Mouse (Mus musculus): ENCODE measurements around the gene Ptprc. TPM values are rescaled to one million over a fixed set of nuclear protein-coding genes. Genes with fewer than 3 reads are reported as not detected.

The Ptprc gene
- polyA plus RNA-seq, 1 experiment: 38.1 TPM

DNA sequence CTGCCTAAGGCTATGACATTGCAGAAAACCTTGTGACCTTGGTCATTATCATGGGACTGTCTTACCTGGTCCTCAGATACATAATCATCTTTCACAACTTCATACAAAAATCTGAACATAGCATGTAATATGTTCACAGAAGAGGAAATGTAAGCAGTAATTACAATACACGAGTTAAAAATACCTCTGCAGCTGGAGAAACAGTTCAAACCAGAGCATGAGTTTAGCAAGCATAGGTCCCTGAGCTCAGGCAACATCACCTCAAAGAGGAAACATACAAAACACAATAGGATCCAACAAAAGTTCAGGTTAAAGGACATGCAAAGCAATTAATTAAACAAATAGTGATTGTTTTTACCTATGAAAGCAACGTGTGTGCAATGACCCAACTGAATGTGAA is 17.8 kb downstream of the Ptprc start:
- TF ChIP-seq CTCF (IDR thresholded peaks at IDR 0.05; ENCODE audit: insufficient read depth, low read length): no peak
- TF ChIP-seq POLR2A (IDR thresholded peaks at IDR 0.05; ENCODE audit: borderline replicate concordance, extremely low read depth, low read depth, low read length): no peak
- 52% methylated on average over 2 of the region's 2 CpGs for WGBS
- H3K4me3 ChIP-seq (replicated peaks; ENCODE audit: extremely low read depth, low read depth, low read length): no peak overlapping the region
- peaks cover 4% of the 10 kb centered on the region for H3K4me1 ChIP-seq (ENCODE audit: control insufficient read depth, insufficient read depth, low read length)
- DNase-seq: no peak

DNA sequence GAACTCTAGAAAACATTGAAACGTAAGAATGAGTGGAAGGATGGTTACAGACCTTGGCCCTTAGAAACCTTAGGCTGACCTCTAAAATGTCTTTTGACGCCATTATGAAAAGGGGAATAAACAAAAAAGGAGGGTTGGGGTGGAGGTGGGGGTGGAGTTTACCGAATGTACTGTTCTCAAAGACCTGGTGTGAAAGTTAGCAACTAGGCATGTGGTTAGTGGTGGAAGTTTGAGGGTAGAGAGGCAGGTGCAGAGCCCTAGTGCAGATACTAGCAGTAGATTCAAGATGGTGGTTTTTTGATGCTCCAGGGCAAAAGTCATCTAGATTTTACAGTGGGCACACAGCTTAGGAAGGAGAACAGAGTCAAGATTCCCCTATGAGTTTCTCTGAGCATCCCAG is 18.5 kb downstream of the Ptprc start:
- no peak overlapping the region for H3K4me3 ChIP-seq (replicated peaks; ENCODE audit: extremely low read depth, low read depth, low read length)
- WGBS: 73% methylated on average over 3 of the region's 3 CpGs
- no peak for TF ChIP-seq POLR2A (IDR thresholded peaks at IDR 0.05; ENCODE audit: borderline replicate concordance, extremely low read depth, low read depth, low read length)
- TF ChIP-seq CTCF (IDR thresholded peaks at IDR 0.05; ENCODE audit: insufficient read depth, low read length): no peak
- no peak for DNase-seq
- peaks cover 4% of the 10 kb centered on the region for H3K4me1 ChIP-seq (ENCODE audit: control insufficient read depth, insufficient read depth, low read length)

DNA sequence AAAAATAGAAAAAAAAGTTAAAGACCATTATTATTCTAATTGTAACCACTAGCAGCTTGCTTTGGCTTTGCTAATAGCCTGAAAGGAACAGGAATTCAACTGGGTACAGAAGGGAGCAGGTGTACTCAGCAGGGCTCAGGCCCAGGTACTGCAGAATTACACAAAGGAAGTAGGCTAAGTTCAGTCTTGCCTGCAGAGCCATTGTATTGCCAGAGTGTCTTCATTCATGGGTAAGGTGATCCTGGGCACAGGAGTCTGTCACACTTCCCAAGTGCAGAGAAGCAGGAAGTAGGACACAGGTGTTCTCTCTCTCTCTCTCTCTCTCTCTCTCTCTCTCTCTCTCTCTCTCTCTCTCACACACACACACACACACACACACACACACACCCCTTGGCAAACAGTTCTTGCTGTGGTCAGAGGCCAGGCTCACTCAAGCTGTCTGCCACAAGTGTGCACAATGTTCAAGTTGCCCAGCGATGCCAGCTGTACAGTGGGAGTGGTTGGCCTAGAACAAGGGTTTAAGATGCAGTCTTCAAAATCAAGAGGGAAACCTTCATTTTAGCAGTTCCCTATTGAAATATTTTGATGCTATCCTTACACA is 21.2 kb downstream of the Ptprc start:
- 32% methylated on average over 1 of the region's 1 CpGs for WGBS
- no peak for DNase-seq
- TF ChIP-seq CTCF (IDR thresholded peaks at IDR 0.05; ENCODE audit: insufficient read depth, low read length) (no peak), POLR2A (IDR thresholded peaks at IDR 0.05; ENCODE audit: borderline replicate concordance, extremely low read depth, low read depth, low read length) (no peak)
- no peak overlapping the region for H3K4me3 ChIP-seq (replicated peaks; ENCODE audit: extremely low read depth, low read depth, low read length)
- H3K4me1 ChIP-seq (ENCODE audit: control insufficient read depth, insufficient read depth, low read length): peaks cover 4% of the 10 kb centered on the region

DNA sequence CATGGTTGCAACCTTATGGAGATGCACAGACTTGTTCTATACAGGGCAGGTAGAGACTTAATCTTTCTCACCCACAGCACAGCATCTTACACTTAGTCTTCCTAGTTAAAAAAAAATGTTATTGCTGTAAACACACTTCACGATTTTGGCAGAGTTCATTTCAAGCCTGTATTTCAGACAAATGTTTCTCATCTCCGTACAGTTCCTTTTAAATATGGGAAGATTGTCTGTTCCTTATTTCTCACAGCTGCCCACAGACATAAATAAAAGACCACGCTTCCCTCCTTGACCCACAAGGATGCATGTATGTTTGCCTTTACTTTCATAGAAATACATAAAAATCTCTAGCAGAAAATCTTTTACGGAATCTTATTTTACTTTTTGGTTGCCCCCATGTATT is 22.4 kb downstream of the Ptprc start:
- no peak for DNase-seq
- peaks cover 4% of the 10 kb centered on the region for H3K4me1 ChIP-seq (ENCODE audit: control insufficient read depth, insufficient read depth, low read length)
- WGBS: 52% methylated on average over 4 of the region's 4 CpGs
- H3K4me3 ChIP-seq (replicated peaks; ENCODE audit: extremely low read depth, low read depth, low read length): no peak overlapping the region
- no peak for TF ChIP-seq CTCF (IDR thresholded peaks at IDR 0.05; ENCODE audit: insufficient read depth, low read length)
- TF ChIP-seq POLR2A (IDR thresholded peaks at IDR 0.05; ENCODE audit: borderline replicate concordance, extremely low read depth, low read depth, low read length): no peak

DNA sequence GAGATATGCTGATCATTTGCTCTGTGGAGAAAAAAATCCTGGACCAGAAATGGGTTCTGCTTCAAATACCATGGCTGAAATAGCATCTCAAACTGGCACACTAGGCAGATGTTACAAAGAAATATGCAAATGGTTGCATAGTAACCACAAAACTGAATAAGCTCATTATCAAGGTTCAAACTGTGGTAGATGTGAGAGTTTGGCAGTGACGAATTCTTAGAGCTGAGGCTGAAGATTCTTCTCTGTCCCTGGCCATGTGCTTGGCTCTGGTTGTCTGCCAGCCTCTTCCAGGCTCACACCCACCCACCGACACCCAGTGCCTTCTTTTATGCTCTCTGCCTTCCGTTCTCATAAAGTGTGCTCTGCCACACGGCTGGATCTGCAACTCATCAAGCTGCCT is 26.7 kb downstream of the Ptprc start:
- TF ChIP-seq POLR2A (IDR thresholded peaks at IDR 0.05; ENCODE audit: borderline replicate concordance, extremely low read depth, low read depth, low read length) (no peak), CTCF (IDR thresholded peaks at IDR 0.05; ENCODE audit: insufficient read depth, low read length) (no peak)
- Histone ChIP-seq H3K4me3 (replicated peaks; ENCODE audit: extremely low read depth, low read depth, low read length) (no peak overlapping the region), H3K4me1 (ENCODE audit: control insufficient read depth, insufficient read depth, low read length) (peaks cover 2% of the 10 kb centered on the region)
- WGBS: 51% methylated on average over 4 of the region's 4 CpGs
- no peak for DNase-seq

DNA sequence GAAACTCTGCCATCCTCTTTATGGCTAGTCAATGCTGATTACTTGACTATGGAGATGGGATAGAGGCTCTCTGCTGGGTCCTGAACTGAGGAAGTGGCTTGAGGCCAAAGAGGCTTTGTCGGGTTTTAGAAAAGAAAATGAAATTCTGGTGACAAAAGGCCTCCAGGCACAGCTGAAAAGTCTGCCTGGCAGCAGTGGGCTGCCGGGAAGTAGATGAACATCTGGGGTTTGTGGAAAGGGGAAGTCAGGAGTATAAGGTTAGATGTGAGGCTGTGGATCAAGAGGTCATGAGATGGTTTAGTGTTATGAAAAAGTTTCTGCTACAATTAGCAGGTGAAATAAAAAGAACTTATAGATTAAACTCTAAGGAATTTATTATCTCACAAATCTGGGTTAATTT is 29.9 kb downstream of the Ptprc start:
- Histone ChIP-seq H3K4me1 (ENCODE audit: control insufficient read depth, insufficient read depth, low read length) (no peaks in the 10 kb centered on the region), H3K4me3 (replicated peaks; ENCODE audit: extremely low read depth, low read depth, low read length) (no peak overlapping the region)
- no peak for DNase-seq
- TF ChIP-seq POLR2A (IDR thresholded peaks at IDR 0.05; ENCODE audit: borderline replicate concordance, extremely low read depth, low read depth, low read length): no peak
- no peak for TF ChIP-seq CTCF (IDR thresholded peaks at IDR 0.05; ENCODE audit: insufficient read depth, low read length)
- WGBS: 48% methylated on average over 2 of the region's 2 CpGs

DNA sequence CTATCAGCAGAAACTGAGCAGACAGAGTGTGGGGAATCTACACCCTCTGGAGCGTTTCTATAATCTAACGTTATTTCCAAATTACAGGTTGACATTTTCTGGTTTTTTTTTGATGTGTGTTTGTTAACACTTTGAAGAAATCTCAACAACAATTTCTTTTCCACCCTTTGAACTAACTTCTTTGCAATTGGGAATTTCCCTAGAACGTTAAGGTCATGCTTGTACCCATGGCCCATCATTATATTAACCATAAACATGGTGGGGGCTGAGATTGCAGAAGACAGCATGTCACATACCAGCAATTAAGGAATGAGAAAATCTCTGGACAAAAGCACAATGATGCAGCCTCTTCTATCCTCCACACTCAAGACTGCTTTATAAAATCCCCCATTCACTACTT is 30.4 kb downstream of the Ptprc start:
- H3K4me3 ChIP-seq (replicated peaks; ENCODE audit: extremely low read depth, low read depth, low read length): no peak overlapping the region
- no peak for TF ChIP-seq CTCF (IDR thresholded peaks at IDR 0.05; ENCODE audit: insufficient read depth, low read length)
- no peak for TF ChIP-seq POLR2A (IDR thresholded peaks at IDR 0.05; ENCODE audit: borderline replicate concordance, extremely low read depth, low read depth, low read length)
- 80% methylated on average over 3 of the region's 3 CpGs for WGBS

DNA sequence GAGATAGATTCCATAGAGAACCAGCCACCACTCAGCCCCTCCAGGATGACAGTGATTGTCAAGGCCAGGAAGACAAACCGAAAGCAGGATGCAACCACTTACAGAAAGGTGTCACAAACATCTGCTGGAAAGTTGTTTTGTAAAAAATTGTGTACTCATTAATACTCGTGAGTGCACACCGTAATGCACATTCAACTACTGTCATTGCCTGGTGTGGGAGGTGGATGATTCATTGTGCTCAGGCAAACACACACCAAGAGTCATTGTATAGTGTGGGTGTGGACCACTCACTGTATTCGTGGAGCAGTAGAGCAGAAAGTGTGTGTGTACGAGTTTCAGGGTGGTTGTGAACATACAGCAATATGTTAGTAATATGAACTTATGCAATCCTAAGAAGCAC is 31.1 kb downstream of the Ptprc start:
- 72% methylated on average over 5 of the region's 5 CpGs for WGBS
- no peak overlapping the region for H3K4me3 ChIP-seq (replicated peaks; ENCODE audit: extremely low read depth, low read depth, low read length)
- no peaks in the 10 kb centered on the region for H3K4me1 ChIP-seq (ENCODE audit: control insufficient read depth, insufficient read depth, low read length)
- no peak for TF ChIP-seq CTCF (IDR thresholded peaks at IDR 0.05; ENCODE audit: insufficient read depth, low read length)
- no peak for TF ChIP-seq POLR2A (IDR thresholded peaks at IDR 0.05; ENCODE audit: borderline replicate concordance, extremely low read depth, low read depth, low read length)
- no peak for DNase-seq

More for the DNA sequence above, 30.4 kb downstream of the Ptprc start:
- DNase-seq: no peak
- H3K4me1 ChIP-seq (ENCODE audit: control insufficient read depth, insufficient read depth, low read length): no peaks in the 10 kb centered on the region

DNA sequence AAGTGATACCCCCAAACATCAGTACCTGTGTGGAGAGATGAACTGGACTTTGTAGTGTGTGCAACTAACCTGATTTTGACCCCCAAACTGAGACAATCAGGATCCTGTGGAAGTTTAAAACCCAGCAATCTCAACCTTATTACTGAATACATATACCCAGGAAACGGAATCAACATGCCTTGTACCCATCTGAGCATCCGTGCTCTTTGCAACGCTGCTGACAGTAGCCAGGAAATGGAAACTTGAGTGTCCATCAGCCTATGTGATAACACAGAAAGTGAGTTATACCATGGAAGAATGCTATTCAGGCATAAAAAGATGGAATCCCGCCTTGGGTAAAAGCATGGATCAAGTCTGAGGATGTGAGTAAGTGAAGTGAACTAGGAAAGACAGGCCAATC is 34.7 kb downstream of the Ptprc start:
- no peak for DNase-seq
- H3K4me1 ChIP-seq (ENCODE audit: control insufficient read depth, insufficient read depth, low read length): no peaks in the 10 kb centered on the region
- H3K4me3 ChIP-seq (replicated peaks; ENCODE audit: extremely low read depth, low read depth, low read length): no peak overlapping the region
- WGBS: 75% methylated on average over 4 of the region's 4 CpGs
- TF ChIP-seq POLR2A (IDR thresholded peaks at IDR 0.05; ENCODE audit: borderline replicate concordance, extremely low read depth, low read depth, low read length) (no peak), CTCF (IDR thresholded peaks at IDR 0.05; ENCODE audit: insufficient read depth, low read length) (no peak)

DNA sequence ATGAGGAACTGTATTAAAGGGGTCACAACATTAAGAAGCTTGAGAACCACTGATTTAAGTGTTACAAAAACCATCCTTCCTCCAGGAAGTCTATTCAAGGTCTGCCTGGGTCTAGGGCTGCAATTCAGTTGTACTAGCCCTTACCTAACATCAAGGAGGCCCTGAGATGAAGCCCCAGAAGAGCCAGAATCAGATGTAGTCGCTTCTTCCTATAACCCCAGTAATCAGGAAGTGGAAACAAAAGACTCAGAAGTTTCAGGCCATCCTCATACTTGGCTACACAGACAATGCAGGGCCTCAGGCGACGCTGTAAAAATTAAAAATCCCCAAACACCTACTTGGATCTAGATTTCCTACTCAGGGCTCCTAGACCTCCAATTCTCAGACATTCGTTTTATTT is 37.8 kb downstream of the Ptprc start:
- no peak for DNase-seq
- TF ChIP-seq CTCF (IDR thresholded peaks at IDR 0.05; ENCODE audit: insufficient read depth, low read length) (no peak), POLR2A (IDR thresholded peaks at IDR 0.05; ENCODE audit: borderline replicate concordance, extremely low read depth, low read depth, low read length) (no peak)
- H3K4me1 ChIP-seq (ENCODE audit: control insufficient read depth, insufficient read depth, low read length): no peaks in the 10 kb centered on the region
- 68% methylated on average over 4 of the region's 4 CpGs for WGBS
- no peak overlapping the region for H3K4me3 ChIP-seq (replicated peaks; ENCODE audit: extremely low read depth, low read depth, low read length)

All from lung, adult 2 months (tissue).